Mouse (Mus musculus) heart, adult 18-20 months (tissue): Measurements from ENCODE around the gene Tlr9. TPM values are rescaled to one million over a fixed set of nuclear protein-coding genes. Genes with fewer than 3 reads are reported as not detected.

Experiments
- DNase-seq, 2 experiments: peaks; one replicate each; pipeline ENCODE4 v3.0.0; 2021 to 2022; ENCODE audit warnings: mixed read lengths in 1 of 2
- total RNA-seq, 2 experiments: library from RNA; stranded (reverse); gene quantifications; 2 replicates each; pipeline ENCODE4 v1.2.3; 2021

Gene Tlr9
- total RNA-seq, 2 experiments from 2014 or later = 0.45 to 1.3 TPM

DNA sequence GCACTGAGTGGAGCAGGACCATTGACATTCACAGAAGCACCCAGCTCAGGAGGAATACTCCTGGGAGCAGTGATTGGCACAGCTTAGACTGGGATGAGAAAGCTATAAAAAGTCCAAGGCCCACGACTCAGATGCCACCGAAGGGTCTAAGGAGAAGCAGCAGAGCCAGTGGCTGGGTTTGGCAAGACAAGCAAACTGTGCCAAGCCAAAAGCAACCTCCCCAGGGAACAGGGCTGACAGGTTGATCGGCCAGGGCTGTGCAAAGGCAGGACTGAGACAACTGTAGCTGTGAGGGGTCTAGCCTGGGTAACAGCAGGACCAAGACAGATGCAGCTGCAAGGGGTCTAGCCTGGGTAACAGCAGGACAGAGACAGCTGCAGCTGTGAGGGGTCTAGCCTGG lies 10.6 kb downstream of the Tlr9 start:
- no peak for DNase-seq

DNA sequence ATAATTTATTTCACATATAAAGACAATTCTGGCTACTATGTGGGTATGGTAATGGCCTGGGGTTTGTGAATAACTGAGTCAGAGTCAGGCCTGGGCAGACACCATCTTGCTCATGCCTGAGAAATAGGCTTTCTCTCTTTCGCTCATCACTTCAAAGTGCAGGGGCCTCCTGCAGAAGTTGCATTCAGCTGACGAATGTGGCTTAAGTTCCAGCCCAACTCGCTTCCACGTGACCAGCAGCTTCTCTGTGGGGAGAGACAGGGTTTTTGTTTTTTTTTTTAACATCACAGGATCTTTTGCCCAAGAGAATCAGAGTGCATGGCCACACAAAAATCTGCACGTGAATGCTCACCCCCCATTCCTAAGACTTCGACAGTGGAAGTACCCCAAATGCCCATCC lies 11.6 kb downstream of the Tlr9 start:
- DNase-seq = no peak

DNA sequence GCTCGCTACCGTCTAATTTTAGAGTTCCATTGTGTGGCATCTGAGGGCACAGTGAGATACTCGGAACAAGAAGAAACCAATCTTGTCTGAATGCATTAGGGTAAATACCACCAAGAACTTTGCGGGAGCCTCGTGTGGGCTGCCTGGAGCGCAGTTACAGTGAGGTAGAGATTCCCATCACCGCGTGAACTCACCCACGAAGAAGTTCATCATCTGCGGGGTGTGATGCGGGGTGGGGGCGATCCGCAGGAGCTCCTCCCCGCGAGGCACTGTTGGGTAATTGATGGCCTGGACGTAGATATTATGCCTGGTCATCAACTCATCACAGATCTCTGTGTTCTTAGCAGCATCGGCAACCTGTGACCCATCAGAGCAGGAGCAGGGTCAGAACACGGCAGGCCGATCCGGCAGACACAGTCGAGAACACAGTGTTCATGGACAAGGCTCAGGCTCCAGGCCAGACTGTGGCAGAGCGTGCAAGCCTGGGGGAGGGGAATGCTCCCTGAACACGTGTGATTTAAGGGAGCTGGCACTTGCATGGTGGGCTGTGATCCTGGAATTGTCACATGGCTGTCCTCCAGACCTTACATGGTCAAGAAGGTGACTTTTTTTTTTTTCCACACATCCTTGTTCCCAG lies 12.9 kb downstream of the Tlr9 start:
- DNase-seq = peak; percentile 75 to 85

- DNase-seq = peak; percentile 30 to 49
Observed at GRCm38 (mm10) chr9:106236156-106236817, 13.9 kb downstream of the Tlr9 start.

GRCm38 (mm10) chr9:106236818-106237211 lies 14.4 kb downstream of the Tlr9 start:
- peak; percentile 39 to 49 for DNase-seq

DNA sequence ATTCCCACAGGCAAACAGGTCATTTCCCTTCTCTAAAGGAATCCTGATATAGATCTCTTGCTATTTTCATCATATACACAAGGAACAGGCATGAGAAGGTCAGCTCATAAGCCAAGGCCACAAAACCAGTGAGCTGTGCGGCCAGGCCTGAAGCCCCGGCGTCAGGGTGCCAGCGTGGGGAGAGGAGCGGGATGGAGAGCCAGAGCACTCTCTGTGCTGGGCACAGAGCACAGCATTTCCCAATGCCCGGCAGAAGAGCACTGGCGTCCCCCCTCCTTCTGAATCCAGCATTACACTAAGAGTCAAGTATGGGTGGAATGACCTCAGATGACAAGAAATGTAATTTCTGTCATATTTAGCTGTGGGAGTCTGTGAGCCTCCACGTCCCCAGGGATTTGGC lies 15.0 kb downstream of the Tlr9 start:
- no peak for DNase-seq

DNA sequence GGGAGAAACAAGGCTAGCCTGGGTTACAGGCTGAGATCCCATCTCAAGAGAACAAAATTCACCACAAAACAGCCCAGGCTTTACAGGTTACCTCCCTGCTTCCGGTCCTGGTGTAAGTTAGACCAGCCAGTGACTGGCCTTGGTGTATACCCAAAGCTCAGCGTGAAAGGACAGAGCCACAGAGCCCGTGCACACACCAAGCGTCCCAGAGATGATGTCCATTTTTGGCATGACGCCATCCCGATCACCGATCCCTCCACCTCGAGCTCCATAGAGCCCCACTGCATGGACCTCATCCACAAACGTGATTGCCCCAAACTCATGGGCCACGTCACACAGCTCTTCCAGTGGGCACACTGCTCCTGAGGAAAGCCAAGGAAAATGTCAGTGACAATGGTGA lies 15.5 kb downstream of the Tlr9 start:
- DNase-seq = peak in 1 of 2 experiments; percentile 9

- no peak for DNase-seq
Observed at GRCm38 (mm10) chr9:106241541-106242164, 19.3 kb downstream of the Tlr9 start.

- DNase-seq = peak; percentile 53 to 73
Observed at GRCm38 (mm10) chr9:106242813-106243488, 20.6 kb downstream of the Tlr9 start.

- no peak for DNase-seq
Observed at GRCm38 (mm10) chr9:106249550-106249949, 27.2 kb downstream of the Tlr9 start.

DNA sequence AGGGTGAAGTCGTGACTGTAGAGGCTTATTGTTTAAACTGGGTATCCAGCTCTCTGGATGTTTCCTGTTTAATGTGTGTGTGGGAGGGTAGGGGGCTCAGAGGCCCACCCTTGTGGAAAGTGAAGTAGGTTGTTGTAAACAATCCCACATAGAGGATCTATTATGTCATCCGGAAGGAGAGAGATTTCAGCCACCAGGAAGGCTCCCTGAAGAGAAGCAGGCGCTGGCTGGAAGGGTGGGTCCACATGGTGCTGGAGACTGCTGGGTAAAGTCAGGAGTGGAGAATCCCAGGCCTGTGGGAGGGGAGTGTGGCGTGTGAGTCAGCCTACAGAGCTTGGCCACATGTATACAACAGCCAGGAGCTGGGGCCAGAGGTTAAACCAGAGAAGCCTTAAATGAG lies 27.8 kb downstream of the Tlr9 start:
- DNase-seq = peak; percentile 36 to 44

- DNase-seq = no peak
Observed at GRCm38 (mm10) chr9:106251066-106251465, 28.7 kb downstream of the Tlr9 start.

GRCm38 (mm10) chr9:106254001-106254400 lies 31.6 kb downstream of the Tlr9 start:
- DNase-seq = no peak

DNA sequence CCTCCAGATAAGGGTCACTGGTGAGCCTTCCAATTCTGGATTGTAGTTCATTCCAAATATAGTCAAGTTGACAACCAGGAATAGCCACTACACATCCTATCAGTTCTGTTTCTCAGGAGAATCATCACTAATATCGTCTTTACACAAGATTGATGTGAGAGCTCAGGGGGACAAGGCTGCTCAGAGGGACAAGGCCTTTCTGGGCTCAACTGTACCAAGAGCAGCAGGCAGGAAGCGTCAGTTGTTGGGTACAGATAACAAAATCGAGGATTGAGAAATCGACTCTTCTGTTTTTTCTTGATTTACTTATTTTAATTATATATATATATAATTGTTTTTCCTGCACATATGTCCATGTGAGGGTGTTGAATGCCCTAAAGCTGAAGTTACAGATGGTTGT lies 36.0 kb downstream of the Tlr9 start:
- no peak for DNase-seq

DNA sequence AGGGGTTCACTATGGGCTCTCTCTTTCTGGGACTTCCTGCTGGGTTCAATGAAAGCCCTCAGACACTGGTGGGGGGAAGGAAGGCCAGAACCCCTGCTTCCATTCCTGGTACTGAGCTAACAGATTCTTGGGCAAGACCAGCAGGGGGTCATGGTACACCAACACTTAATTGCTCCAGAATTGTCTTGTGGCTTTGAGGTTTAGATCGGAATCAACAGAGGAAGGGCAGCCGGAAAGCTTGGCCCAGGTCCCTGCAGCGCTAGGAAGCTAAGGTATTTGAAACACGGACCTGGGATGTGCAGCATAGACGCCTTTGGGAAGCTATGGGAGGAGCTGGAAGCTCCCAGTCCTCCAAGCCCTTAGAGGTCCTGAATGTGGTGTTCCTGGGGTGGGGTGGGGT lies 36.6 kb downstream of the Tlr9 start:
- DNase-seq = no peak

- no peak for DNase-seq
Observed at GRCm38 (mm10) chr9:106261058-106261457, 38.7 kb downstream of the Tlr9 start.

GRCm38 (mm10) chr9:106261491-106261890 lies 39.1 kb downstream of the Tlr9 start:
- no peak for DNase-seq

DNA sequence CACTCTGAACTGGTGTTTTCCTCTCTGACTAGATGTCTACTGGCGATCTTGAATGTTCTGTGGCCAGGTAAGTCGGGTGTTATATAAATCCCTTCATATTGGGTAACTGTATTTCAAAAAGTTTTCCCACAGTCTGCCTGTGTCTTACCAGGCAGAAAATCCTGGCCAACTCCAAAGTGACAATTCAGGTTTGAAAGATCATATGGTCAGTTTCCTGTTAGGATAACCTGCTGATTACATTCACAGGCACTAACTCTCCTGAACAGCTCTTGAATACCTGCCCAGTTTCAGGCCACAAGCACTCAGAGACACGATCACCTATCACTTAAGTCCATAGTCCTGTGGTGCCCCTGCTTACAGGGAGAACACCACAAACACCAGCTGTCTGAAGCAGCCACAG lies 39.7 kb downstream of the Tlr9 start:
- DNase-seq = no peak

GRCm38 (mm10) chr9:106263381-106263924 lies 41.1 kb downstream of the Tlr9 start:
- DNase-seq = no peak

DNA sequence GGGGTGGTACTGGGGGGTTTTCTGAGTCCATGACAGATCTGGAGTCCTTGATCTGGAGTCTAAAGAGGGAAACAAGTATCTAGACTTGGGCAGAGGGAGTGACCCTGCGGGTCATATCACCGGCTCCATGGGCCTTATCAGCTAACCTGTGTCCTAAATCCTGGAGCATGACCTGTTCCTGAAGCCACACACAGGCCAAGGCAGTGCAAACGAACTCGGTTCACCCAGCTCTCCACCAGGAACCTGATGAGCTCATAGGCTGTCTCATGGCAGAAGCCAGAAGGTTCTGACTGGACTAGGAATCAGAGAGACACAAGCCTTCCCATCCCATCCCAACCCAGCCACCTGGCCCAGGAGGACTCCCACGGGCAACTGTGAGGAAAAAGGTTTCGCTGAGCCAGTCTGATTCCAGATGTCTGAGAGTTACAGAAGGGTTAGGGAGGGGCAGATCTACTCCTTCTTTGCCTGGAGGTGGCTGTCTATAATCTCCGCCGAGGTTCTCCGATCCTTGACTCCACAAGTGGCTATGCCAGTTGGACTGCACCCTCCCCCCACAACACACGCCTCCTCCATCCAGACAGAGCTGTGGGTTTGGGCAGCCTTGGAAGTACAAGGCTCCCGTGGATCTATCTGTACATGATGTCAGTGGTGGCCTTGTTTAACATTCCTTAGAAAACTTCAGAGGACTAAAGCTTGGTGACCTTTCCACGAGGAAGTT lies 43.1 kb downstream of the Tlr9 start:
- DNase-seq = no peak

DNA sequence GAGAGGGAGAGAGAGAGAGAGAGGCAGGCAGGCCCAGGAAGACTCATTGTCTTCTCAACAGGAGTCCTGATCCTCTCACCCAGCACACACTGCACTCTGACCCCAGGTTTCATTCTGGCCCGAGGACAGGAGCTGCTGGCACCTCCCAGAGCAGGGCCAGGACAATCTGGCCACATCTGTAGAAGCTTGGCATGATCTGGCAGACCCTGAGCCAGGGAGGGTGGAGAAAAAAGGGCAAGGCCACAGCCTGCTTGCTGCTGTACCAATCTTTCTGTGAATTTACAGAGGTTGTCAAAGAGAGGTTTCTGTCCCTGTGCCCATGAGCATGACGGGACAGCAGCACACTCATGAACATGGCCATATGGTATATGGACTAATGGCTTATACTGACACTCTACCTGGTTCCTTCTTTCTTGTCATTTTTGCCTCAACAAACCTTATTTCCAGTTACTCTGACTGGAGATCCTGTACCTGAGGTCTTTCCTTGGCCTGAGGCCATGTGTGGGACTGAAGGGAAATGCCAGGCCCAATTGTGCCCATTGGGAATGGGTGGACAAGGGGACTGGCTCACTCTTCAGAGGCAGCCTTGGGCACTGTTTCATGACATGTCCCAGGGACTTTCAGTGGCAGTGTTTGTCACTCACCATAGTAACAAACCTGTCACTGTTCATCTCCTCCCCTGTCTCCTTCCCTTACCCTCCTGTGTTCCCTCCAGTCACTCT lies 44.7 kb downstream of the Tlr9 start:
- no peak for DNase-seq
